Mouse (Mus musculus) fat pad, adult 2 months (tissue): ENCODE data around the gene Sipa1l2.

Experiments
- DNase-seq: peaks from one replicate; pipeline ENCODE4 v3.0.0-alpha.2; 2011; ENCODE audit warnings: low read depth, low spot score; ENCODE audit errors: extremely low read depth

Sipa1l2 gene

DNA sequence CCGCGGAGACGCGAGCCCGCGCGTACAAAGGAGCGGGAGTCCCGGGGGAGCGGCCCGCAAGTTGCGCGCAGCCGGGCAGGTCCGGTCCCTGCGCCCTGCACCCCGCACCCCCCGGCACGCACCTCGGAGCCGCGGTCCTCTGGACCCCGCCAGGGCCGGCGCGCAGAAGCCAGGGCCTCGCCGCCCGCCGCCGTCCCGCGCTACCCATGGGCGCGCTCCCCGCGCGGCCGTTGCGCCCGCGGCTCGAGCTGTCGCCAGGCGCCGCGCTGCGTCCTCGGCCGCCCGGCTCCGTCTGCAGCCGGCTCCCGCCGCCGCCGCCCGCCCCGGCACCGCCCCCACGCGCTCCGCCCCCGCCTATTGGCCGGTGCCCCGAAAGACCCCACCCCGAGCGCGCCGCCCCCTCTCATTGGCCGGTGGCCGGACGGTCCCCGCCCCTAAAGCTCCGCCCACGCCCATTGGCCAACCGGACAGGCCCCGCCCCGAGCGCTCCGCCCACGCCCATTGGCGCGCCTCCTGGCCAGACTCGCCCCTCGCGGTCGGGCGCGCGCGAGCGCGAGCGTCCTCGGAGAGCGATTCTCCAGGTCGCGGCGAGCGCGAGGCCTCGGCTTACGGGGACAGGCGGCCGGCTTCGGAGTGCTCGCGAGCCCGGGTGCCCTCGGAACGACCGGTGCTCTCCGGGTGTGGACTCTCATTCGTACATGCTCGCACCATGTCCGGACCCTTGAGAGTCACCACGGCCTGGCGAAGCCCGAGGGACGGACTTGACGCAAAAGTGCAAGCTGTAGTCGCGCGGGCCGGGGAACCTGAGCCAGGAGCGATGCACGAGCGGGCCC is at the start of gene Sipa1l2:
Sipa1l2 (minus strand) TSS at position 276 of the 833 bp plus-strand sequence.
- no peak for DNase-seq

GRCm38 (mm10) chr8:125618543-125619335 is 49.1 kb upstream of the Sipa1l2 start:
- no peak for DNase-seq

GRCm38 (mm10) chr8:125616935-125617334 is 47.3 kb upstream of the Sipa1l2 start:
- DNase-seq: no peak

- no peak for DNase-seq
Measured at GRCm38 (mm10) chr8:125616039-125616438, 46.4 kb upstream of the Sipa1l2 start.

- no peak for DNase-seq
Measured at GRCm38 (mm10) chr8:125613552-125613951, 43.9 kb upstream of the Sipa1l2 start.

DNA sequence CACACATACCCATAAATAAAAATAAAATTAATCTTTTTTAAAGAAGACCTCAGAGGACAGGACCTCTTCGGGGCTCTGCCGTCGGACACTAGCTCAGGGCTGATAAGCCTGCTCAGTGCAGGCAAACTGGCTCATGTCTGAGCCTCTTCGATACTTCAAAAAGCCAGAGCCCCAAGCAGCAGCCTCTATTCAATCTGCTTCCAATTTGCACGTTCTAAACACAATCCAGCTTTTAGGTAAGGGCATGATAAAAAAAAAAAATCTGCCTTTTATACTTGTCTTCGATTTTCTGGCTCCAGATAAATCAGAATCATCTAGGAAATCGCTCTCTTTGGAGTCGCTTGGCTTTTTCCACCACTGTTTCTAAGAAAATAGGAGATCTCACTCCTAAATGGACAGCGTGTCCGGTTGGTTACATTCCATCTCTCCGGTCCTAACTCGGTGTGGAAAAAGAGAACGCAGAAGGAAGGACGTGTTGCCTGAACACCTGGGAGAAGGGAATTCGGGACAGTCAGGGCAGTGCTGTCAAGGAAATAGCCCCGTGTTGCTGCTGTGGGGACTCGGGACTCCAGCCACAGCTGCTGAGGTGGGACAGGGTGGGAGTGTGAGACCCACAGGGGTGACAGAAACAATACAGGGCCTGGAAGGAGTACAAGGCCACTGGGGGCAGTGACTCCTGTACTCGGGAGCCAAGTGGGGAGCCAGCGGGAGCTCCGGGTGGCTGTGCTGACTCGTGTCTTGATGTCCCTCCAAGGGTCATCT is 42.4 kb upstream of the Sipa1l2 start:
- no peak for DNase-seq

- no peak for DNase-seq
Measured at GRCm38 (mm10) chr8:125611024-125611798, 41.6 kb upstream of the Sipa1l2 start.

DNA sequence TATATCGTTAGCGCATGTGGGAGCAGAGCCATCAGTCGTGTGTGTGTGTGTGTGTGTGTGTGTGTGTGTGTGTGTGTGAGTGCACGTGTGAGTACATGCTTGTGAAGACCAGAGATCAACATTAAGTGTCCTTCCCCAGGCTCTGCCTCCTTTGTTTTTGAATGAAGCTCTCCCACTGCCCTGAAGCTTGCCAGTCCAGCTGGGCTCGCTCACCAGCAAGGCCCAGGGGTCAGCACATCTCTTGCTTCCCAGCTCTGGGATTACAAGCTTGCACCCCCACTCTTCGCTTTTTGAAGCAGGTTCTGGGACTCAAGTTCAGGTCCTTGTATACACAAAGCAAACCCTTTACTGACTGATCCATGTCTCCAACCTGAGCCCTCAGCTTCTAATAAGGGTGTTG is 40.1 kb upstream of the Sipa1l2 start:
- DNase-seq: no peak

DNA sequence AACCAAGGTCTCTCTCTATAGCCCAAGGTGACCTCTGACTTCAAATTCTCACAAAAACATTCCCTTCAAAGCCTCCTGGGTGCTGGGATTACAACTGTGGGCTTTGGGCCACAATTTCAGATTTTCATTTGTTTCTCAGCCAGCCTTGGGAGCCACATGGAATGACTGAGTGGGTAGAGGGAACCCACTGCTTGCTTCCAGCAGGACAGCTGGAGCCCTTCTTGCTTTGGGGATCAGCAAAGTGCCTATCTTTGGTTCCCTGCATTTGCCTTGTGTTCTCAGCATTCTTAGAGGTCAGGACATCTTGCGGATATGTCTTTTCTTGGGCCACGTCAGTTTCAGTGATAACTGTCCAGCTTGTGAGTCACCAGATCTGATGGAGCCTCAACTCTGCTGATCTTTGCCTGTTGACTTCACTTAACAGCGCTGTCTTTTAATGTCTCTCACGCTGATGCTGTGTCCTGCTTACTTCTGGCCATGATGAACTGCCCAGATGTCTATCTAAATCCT is 38.2 kb upstream of the Sipa1l2 start:
- DNase-seq: no peak

DNA sequence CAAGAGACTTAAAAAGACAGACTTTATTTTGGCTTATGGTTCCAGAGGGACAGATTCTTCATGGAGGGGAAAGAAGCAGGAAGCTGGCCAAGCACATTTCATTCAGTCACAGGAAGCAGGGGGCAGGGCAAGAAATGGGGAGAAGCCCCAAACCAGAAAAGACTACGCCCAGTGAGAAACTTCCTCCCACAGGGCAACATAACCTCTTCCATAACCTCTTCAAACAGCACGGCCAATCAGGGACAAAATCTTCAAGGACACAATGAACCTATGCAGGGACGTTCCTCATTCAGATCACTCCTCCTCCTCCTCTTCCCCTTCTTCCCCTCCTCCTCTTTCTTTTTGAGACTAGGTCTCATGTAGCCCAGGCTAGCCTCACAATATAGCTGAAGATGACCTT is 37.3 kb upstream of the Sipa1l2 start:
- DNase-seq: no peak

GRCm38 (mm10) chr8:125604817-125605512 is 35.4 kb upstream of the Sipa1l2 start:
- no peak for DNase-seq

DNA sequence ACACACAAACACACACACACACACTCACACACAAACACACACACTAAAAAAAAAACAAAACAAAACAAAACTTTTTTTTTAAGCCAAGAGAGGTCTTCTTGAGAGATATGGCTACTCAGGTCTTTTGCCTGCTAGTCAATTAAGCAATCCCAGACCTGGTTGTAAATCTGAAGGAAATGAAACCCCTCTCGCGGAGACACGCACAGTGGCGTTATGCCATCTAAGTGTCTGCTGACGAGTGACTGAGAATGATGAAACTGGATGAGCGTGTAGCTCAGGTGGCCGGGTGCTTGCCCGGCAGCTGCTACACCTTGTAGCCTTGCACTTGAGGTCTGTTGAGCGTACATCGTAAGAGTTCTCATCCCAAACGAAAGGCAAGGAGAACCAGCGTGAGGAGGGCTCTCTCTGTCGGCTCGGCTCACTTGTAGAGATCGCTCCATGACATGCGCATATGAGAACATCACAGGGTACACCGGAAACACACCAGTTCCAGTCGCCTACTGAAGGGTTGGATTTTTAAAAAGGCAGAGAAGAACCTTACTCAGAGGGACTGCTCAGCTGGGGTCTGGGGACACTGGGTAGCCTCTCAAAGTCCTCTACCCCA is 34.7 kb upstream of the Sipa1l2 start:
- DNase-seq: no peak

DNA sequence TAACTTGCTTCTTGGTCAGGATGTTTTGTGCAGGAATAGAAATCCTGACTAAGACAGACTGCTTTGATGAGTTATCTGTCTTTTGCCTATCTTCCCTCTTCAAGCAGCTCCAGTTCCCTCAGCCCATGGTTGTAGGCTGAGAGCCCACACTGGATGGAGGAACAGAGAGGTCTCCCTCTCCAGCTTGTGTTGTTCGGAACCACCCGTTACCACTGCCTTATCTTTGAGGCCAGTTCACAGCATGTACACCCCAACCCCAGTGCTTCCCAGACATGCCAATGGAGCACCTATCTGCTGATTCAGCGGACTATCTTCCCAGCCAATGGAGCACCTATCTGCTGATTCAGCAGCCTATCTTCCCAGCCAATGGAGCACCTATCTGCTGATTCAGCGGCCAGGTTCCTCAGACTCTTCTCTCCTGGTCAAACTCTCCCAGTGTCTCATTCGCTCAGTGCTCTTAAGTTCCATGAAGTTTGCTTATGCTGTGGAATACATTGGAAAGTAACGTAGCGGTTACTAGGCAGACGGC is 33.8 kb upstream of the Sipa1l2 start:
- no peak for DNase-seq

- no peak for DNase-seq
Measured at GRCm38 (mm10) chr8:125600033-125600686, 30.6 kb upstream of the Sipa1l2 start.

GRCm38 (mm10) chr8:125595571-125596508 is 26.2 kb upstream of the Sipa1l2 start:
- DNase-seq: no peak

DNA sequence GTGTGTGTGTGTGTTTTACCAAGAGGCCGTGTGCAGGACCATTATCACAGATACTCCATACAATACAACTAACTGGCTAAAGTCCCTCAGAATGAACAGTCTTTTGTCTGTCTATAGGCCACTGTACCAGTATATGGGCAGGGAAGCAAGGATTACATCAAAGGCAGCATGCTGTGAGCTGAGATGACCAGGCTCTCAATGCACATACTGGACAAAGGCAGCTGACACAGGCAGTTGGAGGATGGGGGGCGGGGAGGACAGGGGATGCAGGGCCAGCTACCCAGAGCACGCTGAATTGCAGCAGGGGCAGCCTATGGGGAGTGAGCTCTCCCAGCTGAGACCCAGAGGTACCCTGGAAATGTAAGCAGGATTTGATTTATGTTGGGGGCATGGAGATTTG is 20.8 kb upstream of the Sipa1l2 start:
- no peak for DNase-seq

- no peak for DNase-seq
Measured at GRCm38 (mm10) chr8:125586587-125586986, 17.0 kb upstream of the Sipa1l2 start.

GRCm38 (mm10) chr8:125584276-125584675 is 14.7 kb upstream of the Sipa1l2 start:
- no peak for DNase-seq
